Mouse (Mus musculus): ENCODE results near the gene Prl2c2. TPM values are rescaled to one million over a fixed set of nuclear protein-coding genes. Genes with fewer than 3 reads are reported as not detected.

The Prl2c2 gene
- polyA plus RNA-seq (2012; rRNA removed), result not detected in 2 replicates

GRCm38 (mm10) chr13:13005283-13005682, at the start of gene Prl2c2:
Gene Prl2c2, minus strand, starts transcription at chr13:13005383.

Other genes starting within 250 kb of the Prl2c2 start
- gene Prl2c3, start 205.3 kb downstream of the Prl2c2 start, polyA plus RNA-seq (2012; rRNA removed), result not detected in 2 replicates
- gene Prl2c5, start 177.3 kb upstream of the Prl2c2 start, polyA plus RNA-seq (2012; rRNA removed), result not detected in 2 replicates

All from ovary, adult 2 months (tissue).